Mouse (Mus musculus) gastrocnemius, postnatal 10 days (tissue): ENCODE measurements around the gene Lrrc74b. TPM values are rescaled to one million over a fixed set of nuclear protein-coding genes. Genes with fewer than 3 reads are reported as not detected.
"Not testable (repeated sequence)": the region's sequence is repeated elsewhere in the genome, so short reads cannot be mapped to it uniquely, and the experiment has no call there.

ENCODE experiments used
- DNase-seq: peaks from one replicate; pipeline ENCODE4 v3.0.0; 2021; ENCODE audit warnings: mixed read lengths
- total RNA-seq, 2 experiments: library from RNA; stranded (reverse); gene quantifications; 2 replicates each; pipeline ENCODE4 v1.2.3; 2021

The Lrrc74b gene
- total RNA-seq, 2 experiments from 2014 or later = 1.4 to 3.7 TPM

DNA sequence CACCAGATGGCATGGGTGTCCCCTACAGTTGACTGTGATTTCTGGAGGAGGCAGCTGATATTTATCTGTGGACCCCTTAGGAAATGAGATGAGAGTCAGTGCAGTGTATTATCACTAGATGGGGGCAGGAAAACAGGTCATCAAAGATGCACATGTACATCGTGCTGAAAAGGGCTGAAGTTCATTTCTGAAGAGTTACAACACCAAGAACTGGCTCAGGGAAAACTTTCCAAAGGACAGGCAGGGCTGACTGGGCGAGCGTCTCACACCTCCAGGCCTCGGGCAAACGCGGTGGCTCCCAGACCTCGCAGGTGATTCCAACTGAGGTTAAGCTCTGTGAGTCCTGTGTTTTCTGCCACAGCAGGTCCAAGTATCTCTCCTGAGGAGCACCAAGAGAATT is 8.2 kb downstream of the Lrrc74b start:
- DNase-seq = no peak

- DNase-seq = no peak
Measured at GRCm38 (mm10) chr16:17542632-17543031, 18.4 kb downstream of the Lrrc74b start.

GRCm38 (mm10) chr16:17536584-17536983 is 24.5 kb downstream of the Lrrc74b start:
- no peak for DNase-seq

- no peak for DNase-seq
Measured at GRCm38 (mm10) chr16:17532676-17533329, 28.2 kb downstream of the Lrrc74b start.

GRCm38 (mm10) chr16:17532271-17532670 is 28.8 kb downstream of the Lrrc74b start:
- no peak for DNase-seq

DNA sequence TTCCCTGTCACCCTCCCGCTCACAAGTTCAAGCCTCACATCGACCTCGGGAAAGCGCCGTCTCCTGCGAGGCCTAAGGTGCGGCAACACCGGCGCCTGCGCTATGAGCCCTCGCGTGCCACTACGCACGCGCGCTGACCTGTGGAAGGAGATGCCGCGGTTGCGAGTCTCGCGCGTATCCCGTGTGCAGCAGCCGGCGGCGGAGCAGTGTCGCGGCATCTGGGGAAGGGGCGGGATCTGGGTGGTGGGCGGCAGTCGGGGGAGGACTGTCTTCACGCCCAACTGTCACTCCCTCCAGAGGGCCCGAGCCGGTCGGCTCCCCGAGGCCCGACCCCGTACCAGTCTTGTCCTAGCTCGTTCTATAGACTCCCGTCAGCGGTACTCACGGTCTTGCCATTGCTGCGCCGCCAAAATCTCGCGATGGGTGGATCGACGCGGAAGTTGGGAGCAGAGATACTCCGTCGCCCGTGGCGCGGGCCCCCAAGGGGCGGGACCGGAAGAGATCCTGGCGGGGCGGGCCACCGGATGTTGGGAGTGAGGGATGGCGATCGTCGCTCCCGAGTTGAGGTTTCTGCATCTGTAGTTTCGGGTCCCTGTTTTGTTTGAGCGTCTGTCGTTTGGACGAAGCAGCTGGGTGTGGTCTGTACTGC is 30.3 kb downstream of the Lrrc74b start, which contains the start of gene Thap7:
Gene Thap7 (minus strand): TSS at position 497 of the 649 bp plus-strand sequence.
- peak; percentile 98 for DNase-seq

- peak; percentile 26 for DNase-seq
Measured at GRCm38 (mm10) chr16:17529981-17530586, 31.0 kb downstream of the Lrrc74b start.

GRCm38 (mm10) chr16:17528276-17528675 is 32.8 kb downstream of the Lrrc74b start:
- DNase-seq = no peak

GRCm38 (mm10) chr16:17527606-17528005 is 33.4 kb downstream of the Lrrc74b start:
- DNase-seq = no peak

- DNase-seq = no peak
Measured at GRCm38 (mm10) chr16:17526223-17526622, 34.8 kb downstream of the Lrrc74b start.

GRCm38 (mm10) chr16:17525524-17525923 is 35.5 kb downstream of the Lrrc74b start:
- DNase-seq = no peak

DNA sequence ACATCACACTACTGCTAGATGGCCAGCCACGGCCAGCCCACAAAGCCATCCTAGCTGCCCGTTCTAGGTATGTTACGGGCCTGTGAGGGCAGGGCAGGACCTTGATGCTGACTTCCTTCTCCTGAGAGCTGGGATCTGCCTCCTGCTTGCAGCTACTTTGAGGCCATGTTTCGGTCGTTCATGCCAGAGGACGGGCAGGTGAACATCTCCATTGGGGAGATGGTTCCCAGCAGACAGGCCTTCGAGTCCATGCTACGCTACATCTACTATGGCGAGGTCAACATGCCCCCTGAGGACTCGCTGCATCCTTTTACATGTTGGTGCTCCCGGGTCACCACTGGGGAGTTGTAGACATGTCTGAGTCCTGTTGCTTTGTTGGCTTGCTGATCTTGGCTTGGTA is 36.9 kb downstream of the Lrrc74b start:
- no peak for DNase-seq

GRCm38 (mm10) chr16:17518910-17519309 is 42.1 kb downstream of the Lrrc74b start:
- DNase-seq = no peak

GRCm38 (mm10) chr16:17511431-17511830 is 49.6 kb downstream of the Lrrc74b start:
- no peak for DNase-seq

- DNase-seq = no peak
Measured at GRCm38 (mm10) chr16:17510686-17511085, 50.4 kb downstream of the Lrrc74b start.

DNA sequence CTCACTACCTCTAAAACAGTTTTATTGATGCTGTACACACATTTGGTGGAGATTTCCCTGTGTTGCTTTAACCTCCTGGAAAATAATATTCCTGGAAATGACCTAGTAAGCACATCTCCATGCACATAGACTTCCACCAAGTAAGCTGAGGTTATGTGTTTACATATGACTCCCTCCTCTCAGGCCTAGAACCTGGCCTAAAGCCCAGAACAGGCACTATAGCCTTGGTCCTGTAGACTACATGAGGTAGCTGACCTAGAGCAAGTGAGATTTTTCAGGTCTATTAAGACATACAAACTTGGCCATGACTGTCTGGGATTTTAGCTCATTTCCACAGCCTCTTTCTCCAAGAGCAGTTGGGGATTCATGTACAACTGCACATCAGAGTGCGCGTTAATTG is 50.9 kb downstream of the Lrrc74b start:
- DNase-seq = no peak

GRCm38 (mm10) chr16:17509240-17509597 is 51.8 kb downstream of the Lrrc74b start:
- DNase-seq = no peak

- peak; percentile 84 for DNase-seq
Measured at GRCm38 (mm10) chr16:17508546-17509239, 52.4 kb downstream of the Lrrc74b start, which contains the start of gene Lztr1. Lztr1 (plus strand) TSS chr16:17508688.

DNA sequence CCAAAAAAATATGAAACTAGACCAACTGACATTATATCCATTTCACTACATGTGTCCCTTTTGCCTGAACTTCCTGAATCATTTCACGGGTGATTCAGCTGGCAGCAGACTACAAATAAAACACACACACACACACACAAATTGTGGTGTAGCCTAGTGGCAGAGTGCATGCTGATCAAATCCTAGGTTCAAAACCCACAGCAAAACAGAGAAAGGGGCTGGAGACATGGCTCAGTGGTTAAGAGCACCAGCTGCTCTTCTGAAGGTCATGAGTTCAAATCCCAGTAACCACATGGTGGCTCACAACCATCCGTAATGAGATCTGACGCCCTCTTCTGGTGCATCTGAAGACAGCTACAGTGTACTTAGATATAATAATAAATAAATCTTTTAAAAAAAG is 53.0 kb downstream of the Lrrc74b start:
- not testable (repeated sequence) for DNase-seq

DNA sequence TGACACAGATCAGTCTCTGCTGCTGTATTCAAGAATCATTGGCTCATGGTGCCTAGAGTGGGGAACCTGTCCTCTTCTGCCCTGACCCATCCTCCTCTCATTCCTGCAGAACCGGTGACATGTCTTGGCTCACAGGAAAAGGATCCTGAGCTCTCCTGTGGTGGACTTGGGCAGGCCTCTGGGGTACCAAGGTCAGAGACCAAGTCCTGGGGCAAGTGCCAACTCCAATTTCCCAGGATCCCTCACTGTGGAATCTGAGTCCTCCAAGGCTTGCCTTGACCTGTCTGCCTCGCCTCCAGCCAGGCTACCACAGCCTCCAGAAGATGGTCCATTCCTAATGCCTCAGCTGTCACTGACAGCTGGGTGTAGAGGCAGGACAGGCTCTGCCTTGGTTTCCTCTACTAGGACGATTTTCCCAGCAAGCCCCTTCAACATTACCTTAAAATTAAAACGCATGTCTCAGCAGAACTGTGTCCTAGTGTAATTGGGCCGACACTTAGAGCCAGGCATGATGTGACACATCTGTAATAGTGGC is 54.0 kb downstream of the Lrrc74b start:
- DNase-seq = no peak

GRCm38 (mm10) chr16:17502681-17503080 is 58.4 kb downstream of the Lrrc74b start:
- no peak for DNase-seq

- no peak for DNase-seq
Measured at GRCm38 (mm10) chr16:17499249-17499883, 61.7 kb downstream of the Lrrc74b start.
